Mouse (Mus musculus) hindbrain, embryonic 12.5 days (tissue): ENCODE results near the gene Abca7. TPM values are rescaled to one million over a fixed set of nuclear protein-coding genes. Genes with fewer than 3 reads are reported as not detected.

ENCODE experiments used
- ATAC-seq: fragments of 200-750 bp; cut with Nextera tagmentation; 2 replicates; pipeline ENCODE4 v1.8.0; 2017; ENCODE audit warnings: moderate TSS enrichment; ENCODE audit not compliant: low FRiP score
- H3K27ac ChIP-seq: fragments of 300-500 bp; sonication (generic); 2 replicates; pipeline ENCODE4 v1.5.1; 2016; ENCODE audit warnings: mild to moderate bottlenecking
- H3K27me3 ChIP-seq: fragments of 300-500 bp; sonication (generic); 2 replicates; pipeline ENCODE4 v1.6.1; 2016; ENCODE audit warnings: mild to moderate bottlenecking
- H3K36me3 ChIP-seq: fragments of 300-500 bp; sonication (generic); 2 replicates; pipeline ENCODE4 v1.6.1; 2016; ENCODE audit warnings: mild to moderate bottlenecking
- H3K4me1 ChIP-seq: fragments of 300-500 bp; sonication (generic); 2 replicates; pipeline ENCODE4 v1.6.1; 2016
- H3K4me2 ChIP-seq: fragments of 300-500 bp; sonication (generic); replicated peaks from 2 replicates; pipeline ENCODE4 v1.6.1; 2016; ENCODE audit warnings: mild to moderate bottlenecking
- H3K4me3 ChIP-seq: fragments of 300-500 bp; sonication (generic); 2 replicates; pipeline ENCODE4 v1.5.1; 2016; ENCODE audit warnings: mild to moderate bottlenecking
- H3K9ac ChIP-seq: fragments of 300-500 bp; sonication (generic); 2 replicates; pipeline ENCODE4 v1.6.1; 2016; ENCODE audit warnings: mild to moderate bottlenecking, moderate library complexity
- H3K9me3 ChIP-seq: fragments of 300-500 bp; sonication (generic); replicated peaks from 2 replicates; pipeline ENCODE4 v1.6.1; 2016; ENCODE audit warnings: mild to moderate bottlenecking
- WGBS: fragments of 180-500 bp; shearing (Covaris S2); methylation state at CpG from one replicate; pipeline ENCODE4 v1.1.7; 2016; 5-methylcytosine and 5-hydroxymethylcytosine counted together
- polyA plus RNA-seq: library from polyadenylated mRNA; unstranded; fragments of >200 nt; fragmentation: Nextera tagmentation; extraction: Ambion mirVana; gene quantifications from 2 replicates; pipeline ENCODE4 v1.2.1, GENCODE M21; 2016

Abca7 gene
- polyA plus RNA-seq, 1 experiment from 2014 or later = 6.9 TPM

DNA sequence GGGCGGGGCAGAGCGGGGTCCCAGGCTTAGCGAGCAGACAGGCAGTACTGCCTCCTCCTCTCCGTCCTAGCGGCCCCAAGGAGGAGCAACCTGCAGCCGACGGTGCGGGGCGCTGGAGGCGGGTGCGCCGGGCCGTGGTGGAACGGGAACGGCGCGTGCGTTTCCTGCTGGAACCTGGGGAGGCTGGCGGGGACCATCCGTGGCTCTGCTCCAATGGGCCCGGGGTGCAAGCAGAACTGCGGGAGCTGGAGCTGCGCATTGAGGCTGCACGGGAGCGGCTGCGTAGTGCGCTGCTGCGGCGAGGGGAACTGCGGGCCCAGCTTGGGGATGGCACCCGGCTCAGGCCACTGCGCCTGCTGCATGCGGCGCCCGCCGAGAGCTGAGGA is 19.6 kb upstream of the Abca7 start:
- WGBS = 73% methylated on average over 25 of the region's 36 CpGs
- Histone ChIP-seq H3K4me2 (no peak overlapping the region), H3K27ac (no peak overlapping the region), H3K36me3 (peaks cover 56% of the 10 kb centered on the region), H3K9me3 (no peaks in the 10 kb centered on the region), H3K4me3 (no peak overlapping the region), H3K27me3 (peaks cover 18% of the 10 kb centered on the region), H3K4me1 (peaks cover 3% of the 10 kb centered on the region), H3K9ac (no peak overlapping the region)
- no peak for ATAC-seq

DNA sequence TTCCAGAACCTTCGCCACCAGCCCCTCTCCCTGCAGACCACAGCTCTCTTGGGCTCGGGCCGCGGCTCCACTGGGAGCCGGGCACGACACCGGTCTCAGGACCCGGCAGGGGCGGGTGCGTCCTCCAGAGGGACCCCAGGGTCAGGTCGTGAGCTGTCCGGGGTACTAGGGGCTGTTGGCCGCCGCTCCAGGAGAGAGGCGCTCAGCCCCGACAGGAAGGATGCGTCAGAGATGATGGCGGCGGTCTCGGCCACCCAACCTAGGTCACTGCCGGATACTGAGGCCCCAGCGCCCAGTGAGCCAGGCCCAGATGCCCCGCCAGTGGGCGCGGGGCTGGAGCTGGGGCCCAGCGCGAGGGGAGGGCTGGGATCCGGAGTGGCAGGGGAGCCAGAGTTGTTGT is 19.0 kb upstream of the Abca7 start:
- Histone ChIP-seq H3K27ac (no peak overlapping the region), H3K27me3 (peaks cover 12% of the 10 kb centered on the region), H3K4me3 (no peak overlapping the region), H3K4me1 (peaks cover 6% of the 10 kb centered on the region), H3K36me3 (peaks cover 56% of the 10 kb centered on the region), H3K4me2 (no peak overlapping the region), H3K9me3 (no peaks in the 10 kb centered on the region), H3K9ac (no peak overlapping the region)
- no peak for ATAC-seq
- WGBS = 83% methylated on average over 28 of the region's 28 CpGs

DNA sequence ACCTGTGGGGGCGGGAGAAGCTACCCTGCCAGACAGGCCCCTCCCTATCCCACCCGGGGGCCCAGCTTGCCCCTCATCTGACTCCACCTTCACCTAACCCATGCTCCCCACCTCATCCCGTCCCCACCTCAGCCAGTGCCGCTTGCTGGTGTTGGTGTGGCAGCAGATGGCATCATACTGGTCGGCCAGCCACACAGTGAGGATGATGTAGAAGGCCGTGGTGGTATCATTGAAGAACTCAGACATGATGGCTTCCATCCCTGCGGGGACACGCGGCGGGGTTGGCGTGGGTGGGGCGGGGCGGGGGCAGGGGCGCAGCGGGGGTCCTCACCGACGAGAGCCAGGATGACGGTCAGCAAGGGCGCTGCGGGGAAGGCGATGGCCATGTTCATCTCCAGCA is 18.2 kb upstream of the Abca7 start:
- WGBS = 96% methylated on average over 21 of the region's 21 CpGs
- ATAC-seq = no peak
- Histone ChIP-seq H3K27ac (no peak overlapping the region), H3K9ac (no peak overlapping the region), H3K4me1 (peaks cover 13% of the 10 kb centered on the region), H3K4me2 (no peak overlapping the region), H3K27me3 (peaks cover 6% of the 10 kb centered on the region), H3K36me3 (peaks cover 56% of the 10 kb centered on the region), H3K4me3 (no peak overlapping the region), H3K9me3 (no peaks in the 10 kb centered on the region)

DNA sequence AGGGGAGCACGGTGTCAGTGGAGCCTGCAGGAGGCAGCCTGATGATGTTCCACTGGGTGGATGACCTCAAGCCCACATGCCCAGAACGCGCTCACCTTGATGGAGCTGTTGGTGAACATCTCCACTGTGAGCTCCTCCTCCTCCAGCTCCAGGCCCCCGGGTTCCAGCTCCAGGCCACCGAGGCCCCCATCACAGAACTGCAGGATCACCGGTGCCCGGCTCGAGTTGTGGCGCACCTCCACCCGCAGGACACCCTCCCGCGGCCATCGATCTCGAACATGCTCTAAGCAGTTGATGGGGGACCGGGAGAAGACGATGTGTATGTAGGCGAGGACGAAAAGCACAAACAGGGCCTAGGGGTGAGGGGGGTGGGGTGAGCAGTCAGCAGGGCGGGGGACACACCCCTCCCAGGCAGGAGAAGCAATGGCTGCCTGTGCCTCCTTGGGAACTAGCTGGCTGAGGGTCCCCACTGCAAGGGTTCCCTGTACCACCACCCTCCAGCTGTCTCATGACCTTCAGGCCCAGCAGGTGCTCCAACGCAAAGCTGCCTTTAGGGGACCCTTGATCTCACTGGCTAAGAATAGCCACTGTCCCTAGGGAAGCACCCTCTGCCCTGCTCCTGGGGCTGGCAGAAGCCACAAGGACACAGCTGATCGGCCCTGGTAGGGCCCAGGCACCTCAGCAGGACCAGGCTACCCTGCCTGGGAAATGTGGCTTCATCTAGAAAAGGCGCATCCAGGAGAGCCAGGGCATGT is 16.7 kb upstream of the Abca7 start:
- H3K27me3 ChIP-seq = no peaks in the 10 kb centered on the region; the same call in 1 of the 2 replicates
- no peak overlapping the region for H3K4me2 ChIP-seq
- H3K27ac ChIP-seq = no peak overlapping the region
- no peak for ATAC-seq
- no peak overlapping the region for H3K9ac ChIP-seq
- no peaks in the 10 kb centered on the region for H3K9me3 ChIP-seq
- H3K36me3 ChIP-seq = peaks cover 50% of the 10 kb centered on the region
- WGBS = 95% methylated on average over 22 of the region's 22 CpGs
- H3K4me3 ChIP-seq = no peak overlapping the region
- H3K4me1 ChIP-seq = peaks cover 19% of the 10 kb centered on the region

DNA sequence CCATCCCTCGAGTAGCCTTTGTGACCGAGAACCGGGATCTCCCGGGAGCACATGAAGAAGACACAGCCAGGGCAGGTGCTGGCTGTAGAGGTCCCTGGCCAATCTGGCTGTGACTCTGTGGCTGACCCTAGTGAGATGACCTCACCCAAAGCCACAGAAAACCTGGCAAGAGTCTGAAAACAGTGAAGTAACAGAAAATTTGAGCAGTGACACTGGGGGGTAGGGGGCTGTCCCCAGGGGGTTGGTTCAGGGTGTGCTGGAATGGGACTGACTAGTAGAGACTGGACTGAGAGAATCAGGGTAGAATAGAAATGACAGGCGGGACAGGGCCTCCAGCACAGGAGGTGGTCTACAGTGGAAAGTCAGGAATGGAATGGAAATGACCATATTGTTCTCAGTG is 13.1 kb upstream of the Abca7 start:
- H3K27me3 ChIP-seq = peaks cover 17% of the 10 kb centered on the region
- peak overlapping the region; percentile 91 for H3K9ac ChIP-seq
- 73% methylated on average over 5 of the region's 5 CpGs for WGBS
- no peaks in the 10 kb centered on the region for H3K9me3 ChIP-seq
- H3K4me2 ChIP-seq = peak overlapping the region; percentile 94
- H3K4me3 ChIP-seq = peak overlapping the region; percentile 74
- ATAC-seq = no peak
- peaks cover 32% of the 10 kb centered on the region for H3K4me1 ChIP-seq
- peaks cover 17% of the 10 kb centered on the region for H3K36me3 ChIP-seq
- H3K27ac ChIP-seq = no peak overlapping the region

DNA sequence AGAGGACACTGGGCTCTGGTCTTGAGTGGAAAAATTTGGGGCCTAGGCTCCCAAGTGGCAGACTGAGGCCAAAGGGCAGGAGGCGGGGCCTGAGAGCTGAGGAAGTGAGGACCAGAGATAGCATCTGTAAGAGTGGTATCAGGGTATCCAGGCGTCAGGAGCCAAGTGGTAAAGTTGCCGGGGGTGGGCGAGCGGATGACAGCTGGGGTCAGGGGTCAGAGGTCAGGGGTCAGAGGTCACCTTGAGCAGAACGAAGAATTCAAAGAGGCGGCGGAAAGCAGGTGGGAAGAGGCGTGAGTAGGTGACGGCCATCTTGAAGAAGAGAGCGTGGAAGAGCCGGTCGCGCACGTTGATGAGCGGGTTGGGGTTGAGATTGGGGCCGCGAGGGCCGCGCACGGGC is 12.6 kb upstream of the Abca7 start:
- H3K4me3 ChIP-seq = peak overlapping the region; percentile 74
- peaks cover 13% of the 10 kb centered on the region for H3K36me3 ChIP-seq
- no peaks in the 10 kb centered on the region for H3K9me3 ChIP-seq
- under 1% methylated on average over 21 of the region's 21 CpGs for WGBS
- peak overlapping the region; percentile 95 for H3K27ac ChIP-seq
- ATAC-seq = peak; percentile 4
- peak overlapping the region; percentile 91 for H3K9ac ChIP-seq
- peak overlapping the region; percentile 94 for H3K4me2 ChIP-seq
- H3K27me3 ChIP-seq = peaks cover 21% of the 10 kb centered on the region
- peaks cover 35% of the 10 kb centered on the region for H3K4me1 ChIP-seq

DNA sequence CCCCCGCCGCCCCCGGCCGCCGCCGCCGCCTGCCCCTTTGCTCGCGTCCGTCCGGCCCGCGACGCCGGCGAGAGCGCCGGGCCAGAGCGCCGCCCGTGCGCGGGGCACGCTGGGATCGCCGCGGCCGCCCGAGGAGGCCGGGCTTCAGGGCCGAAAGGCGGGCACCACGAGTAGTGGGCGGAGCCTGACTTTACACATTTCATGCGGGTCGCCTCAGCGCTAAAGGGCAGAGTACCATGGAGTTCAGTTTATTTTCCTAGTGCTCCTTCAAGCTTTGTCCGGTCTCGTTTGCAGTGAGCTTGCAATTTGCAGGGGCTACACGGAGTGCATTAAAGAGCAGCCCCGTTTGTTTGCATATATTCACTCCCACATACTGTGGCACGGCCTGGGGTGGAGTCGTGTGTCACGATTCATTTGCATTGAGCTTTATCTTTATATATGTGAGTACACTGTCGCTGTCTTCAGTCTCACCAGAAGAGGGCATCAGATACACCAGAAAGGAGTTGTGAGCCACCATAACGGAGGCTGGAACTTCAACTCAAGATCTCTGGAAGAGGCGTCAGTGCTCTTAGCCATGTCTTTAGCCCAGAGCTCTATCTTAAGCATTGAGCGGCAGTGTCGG is 12.0 kb upstream of the Abca7 start, which contains the start of gene Tmem259:
Gene Tmem259 (minus strand): TSS at position 136 of the 622 bp plus-strand sequence.
- H3K27ac ChIP-seq = peak within 1 kb of the TSS; percentile 95
- H3K9me3 ChIP-seq = no peaks in the 10 kb centered on the region
- peaks cover 36% of the 10 kb centered on the region for H3K4me1 ChIP-seq
- H3K36me3 ChIP-seq = peaks cover 6% of the 10 kb centered on the region
- ATAC-seq = peak; percentile 82
- H3K9ac ChIP-seq = peak within 1 kb of the TSS; percentile 91
- peaks cover 28% of the 10 kb centered on the region for H3K27me3 ChIP-seq
- H3K4me2 ChIP-seq = peak within 1 kb of the TSS; percentile 94
- peak within 1 kb of the TSS; percentile 74 for H3K4me3 ChIP-seq
- WGBS = 1% methylated on average over 49 of the region's 49 CpGs

DNA sequence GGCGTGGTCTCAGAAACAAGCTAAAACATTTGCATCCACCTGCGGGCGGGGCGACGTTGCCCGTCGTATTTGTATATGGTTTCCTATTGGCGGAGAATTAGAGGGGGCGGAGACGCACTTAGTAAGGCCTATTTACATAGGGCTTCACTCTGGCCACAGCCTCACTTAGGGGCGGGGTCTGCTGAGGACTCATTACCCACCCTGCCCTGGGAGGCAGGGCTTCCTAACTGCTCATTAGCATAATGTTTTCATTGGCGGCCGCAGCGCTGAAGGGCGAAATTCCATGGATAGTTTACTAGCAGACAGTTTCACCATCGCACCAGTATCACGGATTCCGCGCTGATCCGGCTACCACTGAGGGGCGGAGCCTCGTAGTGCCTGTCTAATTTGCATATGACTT is 11.4 kb upstream of the Abca7 start:
- H3K27me3 ChIP-seq = peaks cover 33% of the 10 kb centered on the region
- no peaks in the 10 kb centered on the region for H3K9me3 ChIP-seq
- under 1% methylated on average over 22 of the region's 22 CpGs for WGBS
- peak overlapping the region; percentile 95 for H3K27ac ChIP-seq
- H3K9ac ChIP-seq = peak overlapping the region; percentile 64
- peak overlapping the region; percentile 74 for H3K4me3 ChIP-seq
- ATAC-seq = peak; percentile 94
- H3K4me2 ChIP-seq = peak overlapping the region; percentile 94
- peaks cover 4% of the 10 kb centered on the region; the same call in 1 of the 2 replicates for H3K36me3 ChIP-seq
- peaks cover 40% of the 10 kb centered on the region for H3K4me1 ChIP-seq

DNA sequence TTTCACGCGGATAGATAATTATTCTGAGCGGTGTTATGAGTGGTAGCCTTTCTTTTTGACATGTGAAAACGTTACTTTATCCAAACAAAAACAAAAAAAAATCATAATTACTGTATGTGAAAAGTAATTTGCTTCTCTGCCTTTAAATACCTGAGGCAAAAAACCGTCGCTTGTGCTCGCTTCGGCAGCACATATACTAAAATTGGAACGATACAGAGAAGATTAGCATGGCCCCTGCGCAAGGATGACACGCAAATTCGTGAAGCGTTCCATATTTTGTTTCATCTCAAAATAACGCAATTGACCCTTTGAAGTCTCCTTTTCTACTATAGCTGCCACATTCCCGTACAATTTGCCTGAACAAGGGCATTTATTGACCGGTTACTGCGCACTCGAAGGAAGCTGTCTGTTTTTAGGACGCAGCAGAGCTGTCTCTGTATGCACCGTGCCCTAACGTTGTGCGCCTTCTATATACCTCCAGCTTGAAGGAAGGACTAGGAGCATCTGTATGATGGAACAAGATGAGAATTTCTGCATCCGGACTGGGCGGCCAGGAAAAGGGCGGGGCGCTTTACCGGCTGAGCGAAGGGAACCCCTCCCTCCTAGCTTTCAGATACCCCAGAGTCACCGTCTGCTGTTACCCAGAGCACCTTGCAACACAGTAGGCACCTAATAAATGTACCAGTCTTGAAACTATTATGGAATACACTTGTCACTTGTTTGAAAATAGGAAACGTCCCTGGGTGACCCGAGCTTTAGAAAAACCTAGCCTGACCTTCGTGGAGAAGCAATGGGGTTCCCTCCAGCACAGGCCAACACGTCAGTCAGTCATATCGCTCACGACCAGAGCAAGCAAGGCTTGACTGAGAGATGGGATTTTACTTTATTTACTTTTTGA is 10.7 kb upstream of the Abca7 start:
- H3K36me3 ChIP-seq = peaks cover 4% of the 10 kb centered on the region; the same call in 1 of the 2 replicates
- no peak for ATAC-seq
- H3K27me3 ChIP-seq = peaks cover 39% of the 10 kb centered on the region
- peak overlapping the region; percentile 95 for H3K27ac ChIP-seq
- H3K9ac ChIP-seq = peak overlapping the region; percentile 64
- H3K4me2 ChIP-seq = peak overlapping the region; percentile 94
- no peaks in the 10 kb centered on the region for H3K9me3 ChIP-seq
- H3K4me3 ChIP-seq = peak overlapping the region; percentile 74
- WGBS = 4% methylated on average over 35 of the region's 35 CpGs
- peaks cover 41% of the 10 kb centered on the region for H3K4me1 ChIP-seq

DNA sequence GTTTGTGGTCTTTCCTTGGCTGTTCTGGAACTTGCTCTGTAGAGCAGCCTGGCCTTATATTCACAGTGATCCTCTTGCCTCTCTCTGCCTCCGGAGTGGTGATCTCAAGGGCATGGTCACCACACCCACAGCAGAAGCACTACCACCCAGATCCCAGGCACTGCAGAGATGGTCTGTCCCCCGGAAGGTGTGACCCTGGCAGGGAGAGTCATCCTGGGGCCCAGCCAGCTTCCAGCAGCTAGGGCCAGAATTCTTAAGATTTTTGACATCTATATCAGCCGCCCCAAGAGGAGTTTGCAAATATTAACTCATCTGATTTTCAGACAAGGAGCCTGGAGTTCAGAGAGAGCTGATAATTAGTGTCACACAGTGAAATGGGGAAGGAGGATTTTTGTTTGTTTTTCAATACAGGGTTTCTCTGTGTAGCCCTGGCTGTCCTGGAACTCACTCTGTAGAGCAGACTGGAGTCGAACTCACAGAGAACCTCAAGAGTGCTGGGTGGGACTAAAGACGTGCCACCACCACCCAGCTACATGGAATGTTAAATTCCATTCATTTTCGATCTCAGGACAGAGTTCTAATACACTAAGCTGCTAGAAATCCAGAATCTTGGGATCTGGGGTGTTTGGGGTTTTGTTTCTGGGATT is 9.9 kb upstream of the Abca7 start:
- Histone ChIP-seq H3K4me3 (peak overlapping the region; percentile 74), H3K27ac (peak overlapping the region; percentile 95), H3K4me2 (peak overlapping the region; percentile 94), H3K4me1 (peaks cover 41% of the 10 kb centered on the region), H3K27me3 (peaks cover 46% of the 10 kb centered on the region), H3K9me3 (no peaks in the 10 kb centered on the region), H3K36me3 (0 out of 2 replicates have a peak, but pooled peaks cover under 1% of the 10 kb centered on the region), H3K9ac (peak overlapping the region; percentile 64; the same call in 1 of the 2 replicates)
- ATAC-seq = no peak
- 47% methylated on average over 6 of the region's 6 CpGs for WGBS

DNA sequence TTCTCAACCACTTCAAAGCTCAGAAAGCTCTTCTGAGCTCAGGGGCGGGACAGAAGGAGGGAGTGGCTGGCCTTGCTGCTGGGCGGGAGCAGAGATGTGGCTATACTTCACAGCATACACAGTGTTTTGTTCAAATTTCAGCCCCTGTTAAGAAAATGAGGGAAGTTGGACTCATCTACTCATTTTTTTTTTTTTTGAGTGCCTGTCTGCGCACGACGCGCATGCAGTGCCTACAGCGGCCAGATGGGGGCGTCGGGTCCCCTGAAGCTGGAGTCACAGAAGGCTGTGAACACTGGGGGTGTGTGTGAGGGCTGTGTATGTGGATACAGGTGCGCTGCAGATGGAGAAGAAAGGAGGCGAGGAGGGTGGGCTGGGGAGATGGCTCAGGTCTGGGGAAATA is 9.3 kb upstream of the Abca7 start:
- 4% methylated on average over 11 of the region's 11 CpGs for WGBS
- H3K36me3 ChIP-seq = no peaks in the 10 kb centered on the region
- ATAC-seq = no peak
- H3K27me3 ChIP-seq = peaks cover 46% of the 10 kb centered on the region
- H3K4me2 ChIP-seq = peak overlapping the region; percentile 24
- H3K9ac ChIP-seq = no peak overlapping the region
- H3K9me3 ChIP-seq = 0 out of 2 replicates have a peak, but pooled peaks cover 3% of the 10 kb centered on the region
- no peak overlapping the region for H3K27ac ChIP-seq
- H3K4me1 ChIP-seq = peaks cover 36% of the 10 kb centered on the region
- H3K4me3 ChIP-seq = no peak overlapping the region; the same call in 1 of the 2 replicates
